Mouse (Mus musculus): ENCODE measurements at regions not wholly inside any gene's neighbourhood (a gene's known extent, or its start where the extent isn't known, plus 50 kb on each side); places are given as distances from the start of the nearest gene placed in this dataset.

DNA sequence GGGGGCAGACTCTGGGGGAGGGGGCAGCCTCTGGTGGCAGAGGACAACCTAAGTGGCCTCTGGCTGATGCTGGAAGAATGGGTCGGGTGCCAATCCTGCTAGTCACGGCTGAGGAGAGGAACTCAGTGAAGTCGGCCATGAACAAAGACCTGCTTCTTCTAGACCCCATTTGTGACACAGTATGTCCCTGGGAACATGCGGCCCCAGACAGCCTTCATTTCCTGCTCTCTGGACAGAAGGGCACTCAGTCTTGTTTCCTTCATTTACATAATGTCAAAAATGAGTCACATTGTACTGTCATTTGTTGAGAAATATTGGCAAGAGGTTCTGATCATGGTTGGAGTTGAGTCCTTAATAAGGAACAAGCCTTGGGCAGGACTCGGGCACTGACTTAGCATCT, 116.5 kb upstream of the Hes1 start:
- Histone ChIP-seq H3K9me3 (ENCODE audit: control insufficient read depth, low read length) (no peaks in the 10 kb centered on the region), H3K27ac (ENCODE audit: low read length) (no peak overlapping the region), H3K36me3 (ENCODE audit: control insufficient read depth, insufficient read depth, low read length) (no peaks in the 10 kb centered on the region), H3K4me3 (ENCODE audit: low read length) (no peak overlapping the region), H3K4me2 (ENCODE audit: low read depth, low read length) (no peak overlapping the region), H3K4me1 (ENCODE audit: control insufficient read depth, insufficient read depth, low read length) (peaks cover 31% of the 10 kb centered on the region), H3K9ac (ENCODE audit: low read depth, low read length) (no peak overlapping the region), H3K27me3 (replicated peaks; ENCODE audit: control insufficient read depth, insufficient read depth, low read length) (no peaks in the 10 kb centered on the region)
- 75% methylated on average over 5 of the region's 5 CpGs for WGBS
- no peak for ATAC-seq

DNA sequence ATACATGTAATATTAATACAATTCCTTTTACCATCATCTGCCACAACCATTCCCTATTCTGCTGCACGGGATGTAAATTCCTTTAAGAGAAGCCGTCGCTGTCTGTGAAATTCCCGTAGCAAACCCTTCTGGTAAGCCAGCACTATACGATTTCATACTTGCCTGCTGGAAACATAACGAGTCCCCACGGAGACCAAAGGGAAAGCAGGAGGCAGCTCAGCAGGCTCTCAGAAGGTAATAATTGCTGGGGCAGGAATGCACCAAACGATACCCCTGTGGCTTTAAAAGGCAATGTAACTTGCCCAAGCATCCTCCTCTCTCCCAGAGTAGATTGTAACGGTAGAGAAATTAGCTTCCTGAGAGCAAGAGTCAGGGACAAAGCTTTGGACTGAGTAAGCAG, 114.0 kb upstream of the Hes1 start:
- Histone ChIP-seq H3K27ac (ENCODE audit: low read length) (no peak overlapping the region), H3K9ac (ENCODE audit: low read depth, low read length) (no peak overlapping the region), H3K4me3 (ENCODE audit: low read length) (no peak overlapping the region), H3K9me3 (ENCODE audit: control insufficient read depth, low read length) (no peaks in the 10 kb centered on the region), H3K4me1 (ENCODE audit: control insufficient read depth, insufficient read depth, low read length) (peaks cover 30% of the 10 kb centered on the region), H3K4me2 (ENCODE audit: low read depth, low read length) (no peak overlapping the region), H3K27me3 (replicated peaks; ENCODE audit: control insufficient read depth, insufficient read depth, low read length) (no peaks in the 10 kb centered on the region), H3K36me3 (ENCODE audit: control insufficient read depth, insufficient read depth, low read length) (no peaks in the 10 kb centered on the region)
- no peak for ATAC-seq
- 49% methylated on average over 9 of the region's 9 CpGs for WGBS

DNA sequence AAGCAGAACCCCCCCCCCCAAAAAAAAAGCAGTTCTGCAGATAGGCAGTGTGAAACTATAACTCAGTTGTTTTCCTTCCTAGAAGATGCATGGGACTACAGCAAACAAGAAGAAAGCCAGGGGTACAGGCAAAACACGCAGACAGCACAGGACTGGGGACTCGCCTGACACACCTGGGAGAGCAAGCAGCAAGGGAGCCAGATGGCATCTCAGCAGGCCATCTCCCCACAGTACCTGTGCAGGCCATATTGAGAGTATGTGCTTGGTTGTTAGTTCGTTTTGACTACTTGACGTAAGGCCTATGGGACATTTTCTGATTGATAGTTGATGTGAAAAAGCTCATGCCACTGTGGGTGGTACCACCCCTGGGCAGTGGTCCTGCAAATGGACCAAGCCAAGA, 113.4 kb upstream of the Hes1 start:
- Histone ChIP-seq H3K4me1 (ENCODE audit: control insufficient read depth, insufficient read depth, low read length) (peaks cover 27% of the 10 kb centered on the region), H3K9ac (ENCODE audit: low read depth, low read length) (no peak overlapping the region), H3K27me3 (replicated peaks; ENCODE audit: control insufficient read depth, insufficient read depth, low read length) (no peaks in the 10 kb centered on the region), H3K4me2 (ENCODE audit: low read depth, low read length) (no peak overlapping the region), H3K27ac (ENCODE audit: low read length) (no peak overlapping the region), H3K9me3 (ENCODE audit: control insufficient read depth, low read length) (no peaks in the 10 kb centered on the region), H3K36me3 (ENCODE audit: control insufficient read depth, insufficient read depth, low read length) (no peaks in the 10 kb centered on the region), H3K4me3 (ENCODE audit: low read length) (no peak overlapping the region)
- 95% methylated on average over 4 of the region's 4 CpGs for WGBS
- ATAC-seq: no peak

DNA sequence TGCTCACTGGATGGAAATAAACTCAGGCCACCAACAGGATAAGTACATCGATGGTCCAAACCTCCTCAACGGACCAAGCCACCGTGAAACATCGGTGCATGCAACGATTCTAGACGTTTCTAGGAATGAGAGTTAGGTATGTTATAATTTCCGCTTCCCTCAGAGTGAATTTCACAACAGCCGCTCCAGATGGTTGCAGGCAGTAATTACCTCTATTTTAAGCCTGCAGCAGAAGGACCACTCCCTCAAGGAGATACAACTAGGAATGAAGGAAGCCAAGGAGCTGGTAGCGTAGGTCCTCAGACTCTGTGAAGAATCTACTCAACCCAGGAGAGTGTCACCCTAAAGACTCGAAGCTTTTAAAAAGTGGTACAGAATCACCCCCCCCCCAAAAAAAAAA, 109.5 kb upstream of the Hes1 start:
- Histone ChIP-seq H3K9me3 (ENCODE audit: control insufficient read depth, low read length) (no peaks in the 10 kb centered on the region), H3K4me1 (ENCODE audit: control insufficient read depth, insufficient read depth, low read length) (peaks cover 13% of the 10 kb centered on the region), H3K27ac (ENCODE audit: low read length) (peak overlapping the region; percentile 47), H3K36me3 (ENCODE audit: control insufficient read depth, insufficient read depth, low read length) (no peaks in the 10 kb centered on the region), H3K4me2 (ENCODE audit: low read depth, low read length) (no peak overlapping the region), H3K27me3 (replicated peaks; ENCODE audit: control insufficient read depth, insufficient read depth, low read length) (no peaks in the 10 kb centered on the region), H3K9ac (ENCODE audit: low read depth, low read length) (no peak overlapping the region), H3K4me3 (ENCODE audit: low read length) (no peak overlapping the region)
- 60% methylated on average over 10 of the region's 10 CpGs for WGBS
- ATAC-seq: peak; percentile 57; the same call in 1 of the 2 replicates

DNA sequence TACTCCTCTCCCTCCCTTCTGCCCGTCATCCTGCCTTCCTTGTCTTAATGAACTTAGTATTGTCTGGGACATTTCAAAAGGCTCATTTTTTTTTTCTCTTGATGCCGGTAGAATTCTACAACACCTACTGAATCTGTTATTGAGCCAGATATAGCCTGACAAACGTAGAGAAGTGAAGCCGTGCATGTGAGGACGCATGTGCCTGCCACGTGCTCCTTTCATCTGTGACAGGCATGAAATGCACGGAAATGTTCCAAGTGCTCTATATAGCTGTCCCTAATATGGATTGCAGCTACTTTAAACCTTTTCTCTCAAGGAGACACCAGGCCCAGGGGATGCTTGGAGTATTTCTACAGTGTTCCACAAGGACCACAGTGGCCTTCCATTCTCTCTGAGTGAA, 107.3 kb upstream of the Hes1 start:
- no peak overlapping the region for H3K4me3 ChIP-seq (ENCODE audit: low read length)
- no peaks in the 10 kb centered on the region for H3K9me3 ChIP-seq (ENCODE audit: control insufficient read depth, low read length)
- no peaks in the 10 kb centered on the region for H3K36me3 ChIP-seq (ENCODE audit: control insufficient read depth, insufficient read depth, low read length)
- no peak overlapping the region for H3K4me2 ChIP-seq (ENCODE audit: low read depth, low read length)
- WGBS: 74% methylated on average over 7 of the region's 7 CpGs
- no peaks in the 10 kb centered on the region for H3K27me3 ChIP-seq (replicated peaks; ENCODE audit: control insufficient read depth, insufficient read depth, low read length)
- ATAC-seq: no peak
- no peak overlapping the region for H3K9ac ChIP-seq (ENCODE audit: low read depth, low read length)
- peaks cover 10% of the 10 kb centered on the region for H3K4me1 ChIP-seq (ENCODE audit: control insufficient read depth, insufficient read depth, low read length)
- H3K27ac ChIP-seq (ENCODE audit: low read length): no peak overlapping the region

DNA sequence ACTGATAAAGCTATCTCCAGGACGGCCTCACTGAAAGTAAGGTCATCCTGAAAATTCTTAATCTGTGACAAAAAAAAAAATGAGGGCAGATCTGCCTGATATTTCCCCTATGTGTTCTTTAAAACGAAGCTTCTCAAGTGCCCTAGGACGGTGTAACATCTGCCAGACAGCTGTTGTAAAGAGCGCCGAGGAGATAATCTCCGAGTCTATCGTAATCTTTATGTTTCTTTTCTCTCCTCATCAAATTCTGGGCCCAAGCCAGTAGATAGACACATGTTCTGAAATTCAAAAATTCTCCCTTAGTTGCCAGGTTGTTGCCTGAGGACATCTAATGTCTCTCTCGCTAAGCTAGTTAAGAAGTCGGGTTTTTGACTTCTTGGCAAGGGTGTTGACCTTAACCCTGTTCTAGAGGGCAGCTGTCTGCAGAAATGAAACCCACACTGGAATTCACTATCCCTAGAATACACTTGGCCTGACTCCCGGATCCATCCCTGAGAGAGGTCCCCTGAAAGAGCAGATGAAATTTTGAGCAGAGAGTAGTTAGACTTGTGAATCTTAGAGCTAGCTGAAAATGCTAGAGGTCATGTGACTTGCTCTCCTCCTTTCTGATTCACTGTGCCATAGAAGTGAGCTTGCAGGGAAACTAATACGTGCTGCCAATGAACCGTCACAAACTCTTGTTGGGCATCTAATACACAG, 104.1 kb upstream of the Hes1 start:
- WGBS: 58% methylated on average over 12 of the region's 12 CpGs
- H3K9me3 ChIP-seq (ENCODE audit: control insufficient read depth, low read length): peaks cover 4% of the 10 kb centered on the region; the same call in 1 of the 2 replicates

DNA sequence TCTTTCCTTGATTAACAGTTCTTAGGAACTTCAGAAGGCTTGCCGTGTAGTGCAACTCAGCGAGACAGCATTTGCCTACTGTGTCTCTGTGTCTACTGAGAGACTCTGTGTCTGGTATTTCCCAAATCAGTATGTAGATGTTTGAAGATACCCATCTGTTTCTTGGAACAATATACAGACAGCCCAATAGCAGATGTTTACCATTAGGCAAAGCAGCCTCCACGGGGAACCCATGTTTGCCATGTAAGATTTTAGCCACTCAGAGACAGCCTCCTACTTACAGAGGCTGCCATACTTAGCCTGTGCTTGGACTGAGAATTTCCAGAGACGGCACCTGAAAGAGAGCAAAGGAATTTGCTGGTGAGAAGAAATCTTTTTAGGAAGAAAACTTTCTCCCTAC, 100.9 kb upstream of the Hes1 start:
- Histone ChIP-seq H3K9me3 (ENCODE audit: control insufficient read depth, low read length) (peaks cover 4% of the 10 kb centered on the region; the same call in 1 of the 2 replicates), H3K27me3 (replicated peaks; ENCODE audit: control insufficient read depth, insufficient read depth, low read length) (no peaks in the 10 kb centered on the region), H3K36me3 (ENCODE audit: control insufficient read depth, insufficient read depth, low read length) (no peaks in the 10 kb centered on the region), H3K4me3 (ENCODE audit: low read length) (no peak overlapping the region), H3K4me1 (ENCODE audit: control insufficient read depth, insufficient read depth, low read length) (no peaks in the 10 kb centered on the region), H3K9ac (ENCODE audit: low read depth, low read length) (no peak overlapping the region), H3K27ac (ENCODE audit: low read length) (no peak overlapping the region), H3K4me2 (ENCODE audit: low read depth, low read length) (no peak overlapping the region)
- 0 out of 2 replicates have a peak, but pooled peaks have one; percentile 31 for ATAC-seq
- 42% methylated on average over 4 of the region's 4 CpGs for whole genome bisulfite sequencing

More for the DNA sequence above, 104.1 kb upstream of the Hes1 start:
- ATAC-seq: no peak
- Histone ChIP-seq H3K4me1 (ENCODE audit: control insufficient read depth, insufficient read depth, low read length) (no peaks in the 10 kb centered on the region), H3K36me3 (ENCODE audit: control insufficient read depth, insufficient read depth, low read length) (no peaks in the 10 kb centered on the region), H3K4me2 (ENCODE audit: low read depth, low read length) (no peak overlapping the region), H3K27me3 (replicated peaks; ENCODE audit: control insufficient read depth, insufficient read depth, low read length) (no peaks in the 10 kb centered on the region), H3K27ac (ENCODE audit: low read length) (no peak overlapping the region), H3K9ac (ENCODE audit: low read depth, low read length) (no peak overlapping the region), H3K4me3 (ENCODE audit: low read length) (no peak overlapping the region)

DNA sequence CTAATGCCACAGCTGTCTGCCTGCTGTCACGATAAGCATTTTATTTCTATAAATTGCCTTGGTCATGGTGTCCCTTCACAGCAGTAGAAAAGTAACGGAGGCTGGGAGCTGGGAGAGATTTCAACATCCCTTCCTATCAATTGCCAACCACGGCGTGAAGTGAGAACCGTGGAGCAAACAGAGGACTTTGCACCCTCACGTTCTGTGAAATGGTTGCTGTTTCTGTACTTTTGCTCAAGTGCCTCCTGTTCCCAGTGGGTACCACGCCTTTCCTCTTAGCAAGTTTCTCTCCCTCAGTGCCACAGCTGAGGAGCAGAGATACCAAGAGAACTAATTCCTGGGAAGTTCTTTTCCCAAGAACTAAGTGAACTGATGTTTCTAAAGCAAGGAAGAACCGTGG, 99.6 kb upstream of the Hes1 start:
- no peak overlapping the region for H3K9ac ChIP-seq (ENCODE audit: low read depth, low read length)
- H3K36me3 ChIP-seq (ENCODE audit: control insufficient read depth, insufficient read depth, low read length): no peaks in the 10 kb centered on the region
- ATAC-seq: peak; percentile 43
- 74% methylated on average over 8 of the region's 8 CpGs for WGBS
- no peak overlapping the region for H3K27ac ChIP-seq (ENCODE audit: low read length)
- H3K4me3 ChIP-seq (ENCODE audit: low read length): no peak overlapping the region
- no peaks in the 10 kb centered on the region for H3K4me1 ChIP-seq (ENCODE audit: control insufficient read depth, insufficient read depth, low read length)
- H3K9me3 ChIP-seq (ENCODE audit: control insufficient read depth, low read length): peaks cover 4% of the 10 kb centered on the region; the same call in 1 of the 2 replicates
- no peak overlapping the region for H3K4me2 ChIP-seq (ENCODE audit: low read depth, low read length)
- H3K27me3 ChIP-seq (replicated peaks; ENCODE audit: control insufficient read depth, insufficient read depth, low read length): no peaks in the 10 kb centered on the region

DNA sequence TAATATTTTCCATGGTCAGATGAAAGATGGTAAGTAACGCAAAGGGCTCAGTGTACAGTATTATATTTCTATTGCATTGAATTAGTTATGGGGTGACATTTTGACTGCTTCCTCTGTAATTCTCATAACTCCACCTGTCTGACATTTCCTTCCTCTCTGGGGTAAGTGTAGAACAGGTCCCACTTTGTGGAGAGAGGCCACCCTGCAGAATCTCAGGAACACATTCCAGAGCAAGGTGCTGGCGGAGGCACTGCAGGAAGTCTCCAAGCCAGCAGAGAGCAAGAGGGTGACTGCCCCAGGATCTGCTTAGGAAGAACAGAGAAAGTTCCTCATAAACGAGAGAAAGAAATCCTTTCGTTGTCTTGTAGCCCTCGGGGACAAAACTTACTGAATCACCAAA, 95.4 kb upstream of the Hes1 start:
- H3K36me3 ChIP-seq (ENCODE audit: control insufficient read depth, insufficient read depth, low read length): no peaks in the 10 kb centered on the region
- no peak overlapping the region for H3K27ac ChIP-seq (ENCODE audit: low read length)
- H3K4me2 ChIP-seq (ENCODE audit: low read depth, low read length): no peak overlapping the region
- peaks cover 13% of the 10 kb centered on the region for H3K4me1 ChIP-seq (ENCODE audit: control insufficient read depth, insufficient read depth, low read length)
- H3K4me3 ChIP-seq (ENCODE audit: low read length): no peak overlapping the region
- no peak for ATAC-seq
- no peak overlapping the region for H3K9ac ChIP-seq (ENCODE audit: low read depth, low read length)
- 55% methylated on average over 5 of the region's 5 CpGs for WGBS
- peaks cover 4% of the 10 kb centered on the region; the same call in 1 of the 2 replicates for H3K9me3 ChIP-seq (ENCODE audit: control insufficient read depth, low read length)
- H3K27me3 ChIP-seq (replicated peaks; ENCODE audit: control insufficient read depth, insufficient read depth, low read length): no peaks in the 10 kb centered on the region

DNA sequence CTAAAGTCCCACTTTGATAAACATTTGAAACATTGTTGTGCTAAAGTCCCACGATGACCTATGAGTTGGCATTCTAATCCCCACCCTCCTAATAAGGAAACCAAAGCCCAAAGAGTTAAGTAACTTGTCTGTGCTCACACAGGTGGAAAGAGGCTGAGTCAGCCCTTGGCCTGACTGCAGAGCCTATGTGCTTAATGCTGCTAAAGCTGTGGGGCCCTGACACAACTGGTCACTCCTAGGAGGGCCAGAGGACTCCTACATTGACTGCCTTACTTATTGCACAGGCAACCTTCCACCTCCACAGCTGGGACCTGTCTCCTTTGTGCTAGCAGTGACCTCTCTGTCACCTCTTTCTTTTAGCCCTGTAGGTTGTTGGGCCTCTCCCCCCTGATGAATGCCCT, 91.4 kb upstream of the Hes1 start:
- Histone ChIP-seq H3K4me1 (ENCODE audit: control insufficient read depth, insufficient read depth, low read length) (peaks cover 27% of the 10 kb centered on the region), H3K4me2 (ENCODE audit: low read depth, low read length) (no peak overlapping the region), H3K9me3 (ENCODE audit: control insufficient read depth, low read length) (no peaks in the 10 kb centered on the region), H3K27ac (ENCODE audit: low read length) (peak overlapping the region; percentile 86), H3K27me3 (replicated peaks; ENCODE audit: control insufficient read depth, insufficient read depth, low read length) (no peaks in the 10 kb centered on the region), H3K9ac (ENCODE audit: low read depth, low read length) (peak overlapping the region; percentile 53), H3K4me3 (ENCODE audit: low read length) (no peak overlapping the region), H3K36me3 (ENCODE audit: control insufficient read depth, insufficient read depth, low read length) (no peaks in the 10 kb centered on the region)
- ATAC-seq: peak; percentile 93
- WGBS: 28% methylated on average over 1 of the region's 1 CpGs

Data from intestine, embryonic 16.5 days (tissue).